Mouse (Mus musculus) liver, embryonic 14.5 days (tissue): ENCODE data around the gene Cs.

ENCODE experiments used
- CTCF ChIP-seq: IDR thresholded peaks from 2 replicates; pipeline ENCODE4 v1.5.1; 2016; ENCODE audit warnings: antibody characterized with exemption, low read depth, control low read depth
- EP300 ChIP-seq: IDR thresholded peaks from 2 replicates; pipeline ENCODE4 v1.6.1; 2016; ENCODE audit warnings: antibody characterized with exemption, low read depth

- TF ChIP-seq CTCF (no peak), EP300 (no peak)
Measured at GRCm38 (mm10) chr10:128408591-128409535, 71.3 kb downstream of the Cs start.
